Mouse (Mus musculus): ENCODE measurements around the gene Rasgef1b. TPM values are rescaled to one million over a fixed set of nuclear protein-coding genes. Genes with fewer than 3 reads are reported as not detected.

Gene Rasgef1b
- polyA plus RNA-seq, 1 experiment: 13.5 TPM

DNA sequence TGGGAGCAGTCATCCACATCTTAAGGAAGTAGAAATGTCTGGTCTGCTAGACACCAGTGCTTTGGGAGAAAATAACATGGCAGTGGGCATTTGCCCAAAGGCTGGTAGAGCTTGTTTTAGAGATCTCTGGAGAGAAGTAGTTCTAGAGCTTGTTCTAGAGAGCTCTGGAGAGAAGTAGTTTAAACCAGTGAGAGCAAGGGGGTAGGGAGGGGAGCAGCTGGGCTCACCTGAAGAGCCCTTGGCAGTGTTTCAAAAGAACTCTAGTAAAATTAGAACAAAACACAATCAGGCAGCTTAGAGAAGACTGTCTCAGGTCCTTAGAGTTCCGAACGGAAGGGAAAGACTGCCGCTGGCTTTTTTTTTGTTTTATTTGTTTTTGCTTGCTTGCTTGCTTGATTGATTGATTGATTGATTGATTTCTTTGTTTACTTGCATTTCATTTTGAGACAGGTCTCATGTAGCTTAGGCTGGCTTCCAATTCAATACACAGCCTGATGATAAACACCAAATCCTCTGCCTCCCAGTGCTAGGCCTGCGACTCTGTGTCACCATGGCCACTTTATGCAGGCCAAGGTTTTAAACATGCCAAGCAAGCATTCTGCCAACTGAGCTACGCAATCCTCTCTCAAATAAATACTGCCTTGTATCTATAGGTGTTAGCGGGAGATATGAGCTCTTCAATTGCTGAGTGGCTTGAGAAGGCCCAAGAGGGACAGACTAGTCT is 466.5 kb downstream of the Rasgef1b start:
- TF ChIP-seq CTCF (IDR thresholded peaks at IDR 0.05; ENCODE audit: insufficient read depth, low read length): no peak
- no peak for TF ChIP-seq POLR2A (IDR thresholded peaks at IDR 0.05; ENCODE audit: borderline replicate concordance, extremely low read depth, low read depth, low read length)
- Histone ChIP-seq H3K4me3 (replicated peaks; ENCODE audit: extremely low read depth, low read depth, low read length) (no peak overlapping the region), H3K4me1 (ENCODE audit: control insufficient read depth, insufficient read depth, low read length) (peaks cover 5% of the 10 kb centered on the region)
- DNase-seq: no peak
- WGBS: 60% methylated on average over 6 of the region's 6 CpGs

- Histone ChIP-seq H3K4me1 (ENCODE audit: control insufficient read depth, insufficient read depth, low read length) (peaks cover 5% of the 10 kb centered on the region), H3K4me3 (replicated peaks; ENCODE audit: extremely low read depth, low read depth, low read length) (no peak overlapping the region)
- whole genome bisulfite sequencing: 82% methylated on average over 4 of the region's 4 CpGs
- no peak for DNase-seq
- TF ChIP-seq POLR2A (IDR thresholded peaks at IDR 0.05; ENCODE audit: borderline replicate concordance, extremely low read depth, low read depth, low read length): no peak
Observed at GRCm38 (mm10) chr5:99261121-99261724, 467.6 kb downstream of the Rasgef1b start.

DNA sequence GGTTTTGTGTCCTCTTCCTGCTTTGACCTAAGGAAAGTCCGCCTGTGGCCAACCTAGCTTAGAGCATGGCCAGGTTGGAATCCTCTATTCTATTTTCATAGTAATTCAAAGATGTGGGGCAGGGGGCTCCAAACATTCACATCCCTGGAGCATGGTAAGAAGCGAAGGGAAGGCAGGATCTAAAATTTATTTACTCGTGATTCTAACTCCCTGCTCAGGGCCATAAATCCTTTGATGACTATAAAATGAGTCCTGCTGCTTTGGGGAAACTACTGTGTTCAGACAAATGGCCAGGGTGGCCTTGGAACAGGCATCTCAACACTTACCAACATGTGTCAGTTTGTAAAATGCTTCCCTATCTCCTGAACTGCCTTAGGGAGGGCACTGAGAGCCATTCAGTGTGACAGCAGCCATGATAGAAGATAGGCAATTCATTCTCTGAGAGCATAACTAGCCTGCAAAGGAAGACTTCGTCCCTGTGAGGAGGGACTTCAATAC is 470.8 kb downstream of the Rasgef1b start:
- TF ChIP-seq POLR2A (IDR thresholded peaks at IDR 0.05; ENCODE audit: borderline replicate concordance, extremely low read depth, low read depth, low read length) (no peak), CTCF (IDR thresholded peaks at IDR 0.05; ENCODE audit: insufficient read depth, low read length) (no peak)
- WGBS: 80% methylated on average over 4 of the region's 4 CpGs
- no peak for DNase-seq
- Histone ChIP-seq H3K4me1 (ENCODE audit: control insufficient read depth, insufficient read depth, low read length) (peaks cover 5% of the 10 kb centered on the region), H3K4me3 (replicated peaks; ENCODE audit: extremely low read depth, low read depth, low read length) (no peak overlapping the region)

DNA sequence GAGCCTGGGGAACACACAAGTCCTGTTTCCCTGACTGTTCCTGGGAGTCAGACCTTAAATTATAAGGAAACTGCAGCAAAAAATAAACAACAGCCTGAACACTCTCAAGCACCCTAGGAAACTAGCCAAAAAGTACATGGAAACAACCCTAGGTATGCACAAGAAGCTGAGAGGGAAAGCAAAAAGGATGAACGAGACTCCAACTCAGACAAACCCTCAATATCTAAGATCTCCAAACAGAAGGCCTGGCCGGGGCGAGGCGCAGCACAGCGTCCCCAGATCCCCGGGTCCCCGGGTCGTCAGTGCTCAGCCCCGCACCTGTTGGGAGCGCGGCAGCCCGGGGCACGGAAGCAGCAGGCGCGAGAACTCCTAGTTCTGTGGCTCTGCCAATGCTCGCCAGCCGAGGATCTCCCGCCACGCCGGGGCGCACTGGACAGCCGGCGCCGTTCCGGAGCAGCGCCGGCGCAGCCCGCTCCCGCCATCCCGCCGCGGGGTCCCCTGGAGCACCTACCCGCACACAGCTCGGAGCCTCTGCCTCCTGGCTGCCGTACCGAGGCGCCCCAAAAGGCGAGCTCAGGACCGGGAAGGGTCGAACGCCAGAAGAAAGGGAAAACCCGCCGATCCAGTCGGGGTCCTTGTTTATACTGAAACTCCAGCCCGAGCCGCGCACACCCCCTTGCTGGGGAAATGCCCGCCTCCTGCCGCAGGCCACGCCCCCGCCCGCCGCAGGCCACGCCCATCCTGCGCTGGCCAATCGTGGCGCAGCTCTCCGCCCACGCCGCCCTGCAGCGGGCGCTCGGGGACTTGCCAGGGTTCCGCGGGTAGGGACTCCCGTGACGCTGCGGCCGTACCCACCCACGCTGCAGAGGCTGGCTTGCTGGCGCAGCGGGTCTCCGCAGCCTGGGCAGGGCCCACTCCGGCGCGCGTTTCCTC is 476.4 kb downstream of the Rasgef1b start:
- H3K4me3 ChIP-seq (replicated peaks; ENCODE audit: extremely low read depth, low read depth, low read length): peak overlapping the region; percentile 81
- under 1% methylated on average over 78 of the region's 78 CpGs for WGBS
- DNase-seq: peak; percentile 97
- peak; percentile 89 for TF ChIP-seq POLR2A (IDR thresholded peaks at IDR 0.05; ENCODE audit: borderline replicate concordance, extremely low read depth, low read depth, low read length)
- no peak for TF ChIP-seq CTCF (IDR thresholded peaks at IDR 0.05; ENCODE audit: insufficient read depth, low read length)
- H3K4me1 ChIP-seq (ENCODE audit: control insufficient read depth, insufficient read depth, low read length): peaks cover 6% of the 10 kb centered on the region

DNA sequence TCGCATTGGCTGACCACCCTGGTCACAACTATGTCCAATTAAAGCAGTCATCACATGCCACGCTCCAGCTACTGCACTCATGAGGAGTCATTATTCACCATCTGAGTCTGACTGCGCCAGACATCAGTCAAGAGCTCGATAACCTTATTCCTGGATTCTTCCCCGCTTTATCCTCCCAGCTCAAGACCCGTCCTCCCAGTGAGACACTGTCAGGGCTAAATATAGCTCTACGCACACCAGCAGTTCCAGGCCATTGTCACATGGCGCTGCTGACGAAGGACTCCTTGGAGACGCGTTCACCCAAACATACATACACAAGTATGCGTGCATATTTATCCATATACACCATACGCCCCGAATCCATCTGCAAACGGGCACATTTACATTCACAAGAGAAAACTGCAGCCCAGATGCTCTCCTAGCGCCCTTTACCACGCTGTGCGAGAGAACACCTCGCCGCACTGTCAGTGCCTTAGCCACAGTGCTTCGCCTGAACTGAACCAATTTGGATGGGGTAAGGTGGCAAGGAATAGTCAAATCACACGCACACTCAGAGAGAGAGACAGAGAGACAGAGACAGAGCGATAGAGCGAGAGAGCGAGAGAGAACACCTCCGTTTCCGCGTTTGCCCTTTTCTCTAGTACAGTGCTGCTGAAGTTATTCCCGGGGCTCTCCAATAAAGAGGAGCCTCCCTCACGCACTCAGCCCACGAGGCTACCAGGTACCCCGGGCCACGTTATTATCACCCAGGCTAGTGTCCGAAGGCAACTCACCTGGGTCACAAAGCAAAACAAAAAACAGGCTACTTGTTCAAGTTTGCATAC is 477.3 kb downstream of the Rasgef1b start:
- H3K4me1 ChIP-seq (ENCODE audit: control insufficient read depth, insufficient read depth, low read length): peaks cover 6% of the 10 kb centered on the region
- 4% methylated on average over 34 of the region's 34 CpGs for WGBS
- DNase-seq: no peak
- TF ChIP-seq POLR2A (IDR thresholded peaks at IDR 0.05; ENCODE audit: borderline replicate concordance, extremely low read depth, low read depth, low read length) (no peak), CTCF (IDR thresholded peaks at IDR 0.05; ENCODE audit: insufficient read depth, low read length) (no peak)
- H3K4me3 ChIP-seq (replicated peaks; ENCODE audit: extremely low read depth, low read depth, low read length): peak overlapping the region; percentile 81

DNA sequence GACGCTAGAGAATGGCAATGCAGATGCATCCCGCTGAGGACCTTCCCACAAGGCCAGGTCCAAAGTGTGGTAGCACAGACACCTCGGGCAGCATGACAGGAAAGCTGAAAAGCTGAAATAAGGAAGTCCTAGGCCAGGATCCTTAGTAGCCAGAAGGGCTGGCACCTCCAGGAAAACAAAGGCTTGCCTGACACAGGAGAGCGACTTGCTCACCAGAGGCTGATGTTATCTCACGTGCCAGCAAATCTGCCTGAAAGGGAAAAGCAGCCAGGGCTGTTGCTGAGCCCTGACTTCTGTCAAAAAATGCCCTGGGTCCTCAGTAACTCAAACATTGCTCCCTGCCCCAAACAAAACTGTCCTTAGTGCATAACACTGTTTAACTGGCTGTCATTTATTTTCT is 478.0 kb downstream of the Rasgef1b start:
- Histone ChIP-seq H3K4me3 (replicated peaks; ENCODE audit: extremely low read depth, low read depth, low read length) (peak overlapping the region; percentile 55), H3K4me1 (ENCODE audit: control insufficient read depth, insufficient read depth, low read length) (peaks cover 6% of the 10 kb centered on the region)
- TF ChIP-seq CTCF (IDR thresholded peaks at IDR 0.05; ENCODE audit: insufficient read depth, low read length): no peak
- TF ChIP-seq POLR2A (IDR thresholded peaks at IDR 0.05; ENCODE audit: borderline replicate concordance, extremely low read depth, low read depth, low read length): no peak
- no peak for DNase-seq
- 31% methylated on average over 5 of the region's 5 CpGs for WGBS

DNA sequence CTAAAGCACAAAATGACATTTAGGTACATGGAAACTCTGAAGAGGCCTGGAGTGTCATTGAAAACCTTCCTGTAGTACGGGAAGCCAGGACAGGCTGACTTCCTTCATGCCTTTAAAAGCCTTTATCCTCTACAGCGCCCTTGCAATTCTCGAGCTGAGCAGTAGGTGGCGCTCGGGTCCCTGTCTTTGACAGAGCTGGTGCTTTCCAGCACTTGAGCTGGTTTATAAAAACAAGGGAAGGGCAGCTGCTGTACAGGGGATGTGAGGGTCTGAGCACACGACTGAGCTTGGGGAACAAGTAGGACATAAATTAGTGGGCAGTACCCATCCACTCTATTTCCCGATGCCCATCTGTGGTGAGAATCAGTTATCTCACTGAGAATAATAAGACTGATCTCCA is 480.4 kb downstream of the Rasgef1b start:
- peak; percentile 98 for DNase-seq
- 2% methylated on average over 7 of the region's 7 CpGs for WGBS
- no peak overlapping the region for H3K4me3 ChIP-seq (replicated peaks; ENCODE audit: extremely low read depth, low read depth, low read length)
- no peak for TF ChIP-seq POLR2A (IDR thresholded peaks at IDR 0.05; ENCODE audit: borderline replicate concordance, extremely low read depth, low read depth, low read length)
- TF ChIP-seq CTCF (IDR thresholded peaks at IDR 0.05; ENCODE audit: insufficient read depth, low read length): peak; percentile 95
- peaks cover 6% of the 10 kb centered on the region for H3K4me1 ChIP-seq (ENCODE audit: control insufficient read depth, insufficient read depth, low read length)

DNA sequence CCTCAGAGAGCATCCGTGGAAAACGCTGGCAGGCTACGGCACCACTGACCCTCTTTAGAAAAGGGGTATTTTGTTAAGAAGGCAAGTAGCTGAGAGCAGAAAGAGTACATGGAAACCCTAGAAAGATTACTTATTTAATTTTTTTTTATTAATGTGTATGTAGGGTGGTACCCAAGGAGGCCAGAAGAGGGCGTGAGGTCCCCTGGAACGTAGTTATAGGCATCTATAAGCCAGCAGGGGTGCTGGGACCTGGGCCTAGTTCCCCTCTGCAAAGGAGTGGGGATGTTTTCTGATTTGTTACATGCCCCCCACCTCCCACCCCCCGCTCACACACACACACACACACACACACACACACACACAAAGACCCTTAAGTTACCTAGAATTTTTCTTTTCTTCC is 480.9 kb downstream of the Rasgef1b start:
- no peak for TF ChIP-seq POLR2A (IDR thresholded peaks at IDR 0.05; ENCODE audit: borderline replicate concordance, extremely low read depth, low read depth, low read length)
- TF ChIP-seq CTCF (IDR thresholded peaks at IDR 0.05; ENCODE audit: insufficient read depth, low read length): 0 out of 2 replicates have a peak, but pooled peaks have one; percentile 15
- Histone ChIP-seq H3K4me3 (replicated peaks; ENCODE audit: extremely low read depth, low read depth, low read length) (no peak overlapping the region), H3K4me1 (ENCODE audit: control insufficient read depth, insufficient read depth, low read length) (peaks cover 10% of the 10 kb centered on the region)
- WGBS: 89% methylated on average over 6 of the region's 6 CpGs
- no peak for DNase-seq
